ENCODE assay signal across 10 mouse cellular contexts in genomic region chr2:118445696-118446674, GRCm38 (mm10). TPM values are rescaled to one million over a fixed set of nuclear protein-coding genes. Genes with fewer than 3 reads are reported as not detected.
DNase-seq lines count a peak whose midpoint lies in the region; ATAC-seq and TF ChIP-seq lines count a peak whose summit lies in the region.
"Had no signal": no experiment of that assay in that cellular context is flagged by ENCODE, and none has a peak within 500 bp of the region (broad histone marks: within the 10 kb centered on the region; RNA-seq: fewer than 3 reads in every experiment).

No protein-coding gene starts in this region.

- H3K4me1 ChIP-seq in lung, embryonic 14.5 days (ENCODE audit: insufficient read depth), result no peaks in the 10 kb centered on the region

- H3K4me3 ChIP-seq in lung, embryonic 14.5 days (ENCODE audit: low read depth, low read length), result no peak overlapping the region
- H3K4me3 ChIP-seq: liver, embryonic 15.5 days had no signal

- WGBS in lung, embryonic 14.5 days, result 65% methylated on average over 13 of the region's 13 CpGs

- peak; percentile 25 for DNase-seq in heart, postnatal 4 days
- DNase-seq in heart, postnatal 25 days (ENCODE audit: low spot score), result no peak
- DNase-seq in lung, embryonic 14.5 days, result peak; percentile 60
- no peak for DNase-seq in lung, postnatal 4 days
- DNase-seq in brain, adult 2 months (ENCODE audit: low read depth, low spot score), result peak; percentile 74
- peak; percentile 45 for DNase-seq in left cerebral cortex, postnatal 4 days
- no peak for DNase-seq in urinary bladder, adult 2 months (ENCODE audit: low spot score)
- DNase-seq: adrenal gland, adult 2 months had no signal

- no peak for TF ChIP-seq CTCF in lung, embryonic 14.5 days (IDR thresholded peaks at IDR 0.05; ENCODE audit: low read depth)

- no peak for ATAC-seq in lung, embryonic 14.5 days (ENCODE audit: insufficient read depth)
- no peak for ATAC-seq in CD4-positive, CD25-positive, alpha-beta regulatory T cell, adult 4 months

- no peaks in the 10 kb centered on the region for H3K27me3 ChIP-seq in lung, embryonic 14.5 days (ENCODE audit: insufficient read depth, low read length)
- H3K27me3 ChIP-seq: liver, embryonic 15.5 days had no signal

- H3K36me3 ChIP-seq in lung, embryonic 14.5 days (ENCODE audit: insufficient read depth), result peaks cover 34% of the 10 kb centered on the region; the same call in 1 of the 2 replicates

- H3K9ac ChIP-seq in lung, embryonic 14.5 days, result no peak overlapping the region
- H3K9ac ChIP-seq: liver, embryonic 15.5 days had no signal

- H3K4me2 ChIP-seq in lung, embryonic 14.5 days, result no peak overlapping the region
- H3K4me2 ChIP-seq: liver, embryonic 15.5 days had no signal

- intact Hi-C loops in heart, postnatal 25 days (cut with DNase I), result no loop called here
- intact Hi-C loops in left cerebral cortex, postnatal 4 days (cut with DNase I), result no loop called here

- H3K27ac ChIP-seq in lung, embryonic 14.5 days (ENCODE audit: low read depth), result no peak overlapping the region
- H3K27ac ChIP-seq: liver, embryonic 15.5 days had no signal

- no peaks in the 10 kb centered on the region for H3K9me3 ChIP-seq in lung, embryonic 14.5 days (ENCODE audit: low read depth, low read length)
- H3K9me3 ChIP-seq: liver, embryonic 15.5 days had no signal

RNA-seq across cellular contexts. Expression of gene Srp14, which starts 33.5 kb away (rescaled TPM):
- 100 to 1,000 TPM; 104 to 111 TPM for total RNA-seq in heart, postnatal 4 days (2021)
- 100 to 1,000 TPM; 107 to 116 TPM for total RNA-seq in heart, postnatal 25 days (2021)
- 214 and 218 TPM in 2 replicates for polyA plus RNA-seq in lung, embryonic 14.5 days (2014; fragmentation: Nextera tagmentation; extraction: Ambion mirVana)
- 100 to 1,000 TPM; 159 to 170 TPM for total RNA-seq in left cerebral cortex, postnatal 4 days (2021)
- polyA plus RNA-seq in CD4-positive, CD25-positive, alpha-beta regulatory T cell, adult 4 months (2017; shearing (Covaris generic)), result 100 to 1,000 TPM; 272 to 283 TPM
- polyA plus RNA-seq in urinary bladder, adult 2 months (2012; rRNA removed), result 203 and 232 TPM in 2 replicates

RNA-seq across cellular contexts. Expression of gene Eif2ak4, which starts 57.6 kb away (rescaled TPM):
- 10 to 100 TPM; 14.1 to 14.3 TPM for total RNA-seq in heart, postnatal 4 days (2021)
- total RNA-seq in heart, postnatal 25 days (2021), result 1 to 10 TPM; 5.6 to 6.4 TPM
- polyA plus RNA-seq in lung, embryonic 14.5 days (2014; fragmentation: Nextera tagmentation; extraction: Ambion mirVana), result 14.5 and 15.4 TPM in 2 replicates
- total RNA-seq in left cerebral cortex, postnatal 4 days (2021), result 10 to 100 TPM; 23.1 to 26.7 TPM
- polyA plus RNA-seq in CD4-positive, CD25-positive, alpha-beta regulatory T cell, adult 4 months (2017; shearing (Covaris generic)), result 1 to 10 TPM; 2.9 to 3.1 TPM
- polyA plus RNA-seq in urinary bladder, adult 2 months (2012; rRNA removed), result 11.6 and 13.3 TPM in 2 replicates

Comparison
In these comparisons a context has a peak if more than half of its experiments do, and no peak if none do; other contexts are left out.
1. DNase-seq: peak in heart, postnatal 4 days (single experiment), lung, embryonic 14.5 days (single experiment), brain, adult 2 months (single experiment) and left cerebral cortex, postnatal 4 days (single experiment); none in heart, postnatal 25 days (single experiment), lung, postnatal 4 days (0 of 2) and urinary bladder, adult 2 months (single experiment).